10 mouse cellular contexts compared by ENCODE assay signal in the genomic region with DNA sequence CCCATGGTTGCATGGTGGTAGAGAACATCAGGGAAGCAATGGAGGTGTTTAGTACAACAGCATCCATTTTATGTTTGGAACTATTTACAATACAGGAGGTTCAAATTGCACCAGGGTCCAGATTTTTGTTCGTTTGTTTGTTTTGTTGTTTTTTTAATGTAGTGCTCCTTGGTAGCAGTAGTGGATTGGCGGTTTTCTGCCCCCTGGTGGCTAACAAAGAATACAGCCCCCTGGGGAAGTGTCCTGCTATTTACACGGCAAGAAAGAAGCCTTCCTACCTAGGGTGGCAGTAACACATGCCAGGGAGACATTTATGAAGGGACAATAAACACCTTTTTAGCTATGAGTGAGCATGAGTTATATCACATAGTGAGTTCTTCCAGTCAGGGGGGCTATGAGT. TPM values are rescaled to one million over a fixed set of nuclear protein-coding genes. Genes with fewer than 3 reads are reported as not detected.
DNase-seq lines count a peak whose midpoint lies in the region; ATAC-seq and TF ChIP-seq lines count a peak whose summit lies in the region.
"Had no signal": no experiment of that assay in that cellular context is flagged by ENCODE, and none has a peak within 500 bp of the region (broad histone marks: within the 10 kb centered on the region; RNA-seq: fewer than 3 reads in every experiment).

No protein-coding gene starts in this region.

- peaks cover 38% of the 10 kb centered on the region for H3K27me3 ChIP-seq in intestine, postnatal 0 days (replicated peaks; ENCODE audit: control insufficient read depth, insufficient read depth, low read length)
- H3K27me3 ChIP-seq in intestine, embryonic 16.5 days (replicated peaks; ENCODE audit: control insufficient read depth, insufficient read depth, low read length): peaks cover 36% of the 10 kb centered on the region

- H3K4me1 ChIP-seq in intestine, postnatal 0 days (replicated peaks; ENCODE audit: control insufficient read depth, insufficient read depth, low read length): no peaks in the 10 kb centered on the region
- H3K4me1 ChIP-seq in intestine, embryonic 16.5 days (ENCODE audit: control insufficient read depth, insufficient read depth, low read length): peaks cover 9% of the 10 kb centered on the region

- WGBS in intestine, postnatal 0 days: 20% methylated on average over 3 of the region's 3 CpGs
- WGBS in intestine, embryonic 16.5 days: 28% methylated on average over 3 of the region's 3 CpGs

- peak; percentile 70 for TF ChIP-seq CTCF in intestine, postnatal 0 days (IDR thresholded peaks at IDR 0.05; ENCODE audit: low read depth)

- no peak overlapping the region for H3K4me2 ChIP-seq in intestine, postnatal 0 days (replicated peaks; ENCODE audit: low read depth)
- H3K4me2 ChIP-seq in intestine, embryonic 16.5 days (ENCODE audit: low read depth, low read length): no peak overlapping the region
- H3K4me2 ChIP-seq: embryonic facial prominence, embryonic 12.5 days; hindbrain, embryonic 13.5 days had no signal

- H3K9me3 ChIP-seq in intestine, postnatal 0 days (ENCODE audit: control insufficient read depth): no peaks in the 10 kb centered on the region
- no peaks in the 10 kb centered on the region for H3K9me3 ChIP-seq in intestine, embryonic 16.5 days (ENCODE audit: control insufficient read depth, low read length)
- H3K9me3 ChIP-seq: embryonic facial prominence, embryonic 12.5 days; hindbrain, embryonic 13.5 days had no signal

- H3K9ac ChIP-seq in intestine, postnatal 0 days (ENCODE audit: low read depth, low read length): no peak overlapping the region
- H3K9ac ChIP-seq in intestine, embryonic 16.5 days (ENCODE audit: low read depth, low read length): no peak overlapping the region
- H3K9ac ChIP-seq: embryonic facial prominence, embryonic 12.5 days; hindbrain, embryonic 13.5 days had no signal

- no peak for ATAC-seq in intestine, postnatal 0 days
- ATAC-seq in intestine, embryonic 16.5 days: no peak

- H3K36me3 ChIP-seq in intestine, postnatal 0 days (ENCODE audit: control insufficient read depth, insufficient read depth): no peaks in the 10 kb centered on the region
- no peaks in the 10 kb centered on the region for H3K36me3 ChIP-seq in intestine, embryonic 16.5 days (ENCODE audit: control insufficient read depth, insufficient read depth, low read length)
- H3K36me3 ChIP-seq: embryonic facial prominence, embryonic 12.5 days; hindbrain, embryonic 13.5 days had no signal

- peak; percentile 2 to 8 for DNase-seq in CD8-positive naive resting alpha-beta T cell, adult 2 months (ENCODE audit: low read depth in 2 of 2, low spot score in 2 of 2)
- peak; percentile 5 for DNase-seq in T-cell, adult 2 months (ENCODE audit: low spot score)
- DNase-seq in lung, postnatal 14 days: peak; percentile 54
- no peak for DNase-seq in urinary bladder, adult 2 months (ENCODE audit: low spot score)
- DNase-seq in urinary bladder, postnatal 10 days (ENCODE audit: low spot score): no peak
- DNase-seq in ovary, postnatal 14 days (ENCODE audit: low spot score): no peak

- no peak overlapping the region for H3K27ac ChIP-seq in intestine, postnatal 0 days (ENCODE audit: low read depth, low read length)
- no peak overlapping the region for H3K27ac ChIP-seq in intestine, embryonic 16.5 days (ENCODE audit: low read length)
- H3K27ac ChIP-seq: embryonic facial prominence, embryonic 12.5 days; hindbrain, embryonic 13.5 days had no signal

- no peak overlapping the region for H3K4me3 ChIP-seq in intestine, postnatal 0 days (ENCODE audit: low read depth, low read length)
- H3K4me3 ChIP-seq in intestine, embryonic 16.5 days (ENCODE audit: low read length): no peak overlapping the region
- H3K4me3 ChIP-seq: embryonic facial prominence, embryonic 12.5 days; hindbrain, embryonic 13.5 days had no signal

RNA-seq across cellular contexts. Expression of gene Fam107a, which starts 3.3 kb away (rescaled TPM):
- polyA plus RNA-seq in intestine, postnatal 0 days (2015; fragmentation: Nextera tagmentation; extraction: Ambion mirVana): 0.16 TPM in 2 replicates
- polyA plus RNA-seq in intestine, embryonic 16.5 days (2015; fragmentation: Nextera tagmentation; extraction: Ambion mirVana): 0.21 and 0.24 TPM in 2 replicates
- polyA plus RNA-seq in urinary bladder, adult 2 months (2012; rRNA removed): 1.5 and 1.8 TPM in 2 replicates

RNA-seq across cellular contexts. Expression of gene Acox2, which starts 55.4 kb away (rescaled TPM):
- polyA plus RNA-seq in intestine, postnatal 0 days (2015; fragmentation: Nextera tagmentation; extraction: Ambion mirVana): 9.3 and 10.8 TPM in 2 replicates
- 1.1 and 1.4 TPM in 2 replicates for polyA plus RNA-seq in intestine, embryonic 16.5 days (2015; fragmentation: Nextera tagmentation; extraction: Ambion mirVana)
- 0.14 and 0.15 TPM in 2 replicates for polyA plus RNA-seq in urinary bladder, adult 2 months (2012; rRNA removed)
- polyA plus RNA-seq: embryonic facial prominence, embryonic 12.5 days; hindbrain, embryonic 13.5 days had no signal

Comparison
In these comparisons a context has a peak if more than half of its experiments do, and no peak if none do; other contexts are left out.
1. DNase-seq: peak in CD8-positive naive resting alpha-beta T cell, adult 2 months (2 of 2), T-cell, adult 2 months (single experiment) and lung, postnatal 14 days (single experiment); none in urinary bladder, adult 2 months (single experiment), urinary bladder, postnatal 10 days (single experiment) and ovary, postnatal 14 days (single experiment).